Comparison of ENCODE assay signal across 17 mouse cellular contexts in the genomic region with DNA sequence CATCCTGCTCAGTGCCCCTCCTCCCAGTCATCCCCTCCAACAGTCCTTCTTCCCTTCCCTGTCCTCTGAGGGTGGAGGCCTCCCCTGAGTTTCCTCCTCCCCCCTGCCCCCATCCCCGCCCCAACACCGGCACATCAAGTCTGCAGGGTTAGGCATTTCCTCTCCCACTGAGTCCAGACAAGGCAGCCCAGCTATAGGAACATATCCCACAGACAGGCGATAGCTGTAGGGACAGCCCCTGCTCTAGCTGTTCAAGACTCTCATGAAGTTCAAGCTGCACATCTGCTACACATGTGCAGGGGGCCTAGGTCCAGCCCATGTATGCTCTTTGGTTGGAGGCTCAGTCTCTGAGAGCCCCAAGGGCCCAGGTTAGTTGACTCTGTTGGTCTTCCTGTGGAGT. TPM values are rescaled to one million over a fixed set of nuclear protein-coding genes. Genes with fewer than 3 reads are reported as not detected.
"Had no signal": no experiment of that assay in that cellular context is flagged by ENCODE, and none has a peak within 500 bp of the region (broad histone marks: within the 10 kb centered on the region; RNA-seq: fewer than 3 reads in every experiment).

No protein-coding gene starts in this region.

- H3K4me3 ChIP-seq: kidney, embryonic 15.5 days; left cerebral cortex, adult 2 months; liver, embryonic 13.5 days; midbrain, embryonic 12.5 days; midbrain, embryonic 15.5 days; neural tube, embryonic 12.5 days; stomach, embryonic 15.5 days had no signal

- H3K27ac ChIP-seq: kidney, embryonic 15.5 days; left cerebral cortex, adult 2 months; liver, embryonic 13.5 days; macrophage; midbrain, embryonic 12.5 days; midbrain, embryonic 15.5 days; neural tube, embryonic 12.5 days; stomach, embryonic 15.5 days had no signal

- H3K9me3 ChIP-seq: kidney, embryonic 15.5 days; liver, embryonic 13.5 days; midbrain, embryonic 12.5 days; midbrain, embryonic 15.5 days; neural tube, embryonic 12.5 days; stomach, embryonic 15.5 days had no signal

- H3K9ac ChIP-seq: kidney, embryonic 15.5 days; liver, embryonic 13.5 days; lung, embryonic 14.5 days; midbrain, embryonic 12.5 days; midbrain, embryonic 15.5 days; neural tube, embryonic 12.5 days; stomach, embryonic 15.5 days had no signal

- H3K27me3 ChIP-seq: kidney, embryonic 15.5 days; liver, embryonic 13.5 days; midbrain, embryonic 12.5 days; midbrain, embryonic 15.5 days; neural tube, embryonic 12.5 days; stomach, embryonic 15.5 days had no signal

- H3K4me1 ChIP-seq: kidney, embryonic 15.5 days; liver, embryonic 13.5 days; midbrain, embryonic 12.5 days; midbrain, embryonic 15.5 days; neural tube, embryonic 12.5 days; stomach, embryonic 15.5 days had no signal

- DNase-seq: kidney, postnatal 10 days; kidney, postnatal 36 days; layer of hippocampus, postnatal 36 days; liver, embryonic 13.5 days; lung, embryonic 14.5 days; right cerebral cortex, postnatal 4 days; thymus, postnatal 25 days had no signal

- H3K4me2 ChIP-seq: kidney, embryonic 15.5 days; liver, embryonic 13.5 days; lung, embryonic 14.5 days; midbrain, embryonic 12.5 days; midbrain, embryonic 15.5 days; neural tube, embryonic 12.5 days; stomach, embryonic 15.5 days had no signal

- ATAC-seq: lung, postnatal 0 days; midbrain, embryonic 15.5 days had no signal

RNA-seq across cellular contexts. Expression of gene Aldh8a1, which starts 10.6 kb away (rescaled TPM):
- total RNA-seq: left cerebral cortex, postnatal 10 days had no signal
- polyA plus RNA-seq: limb, embryonic 11.5 days; lung, embryonic 14.5 days; macrophage had no signal
